Mouse (Mus musculus) heart, embryonic 13.5 days (tissue): ENCODE results near the gene Hagh. TPM values are rescaled to one million over a fixed set of nuclear protein-coding genes. Genes with fewer than 3 reads are reported as not detected.

ENCODE experiments used
- polyA plus RNA-seq: library from polyadenylated mRNA; unstranded; fragments of >200 nt; fragmentation: Nextera tagmentation; extraction: Ambion mirVana; gene quantifications from 2 replicates; pipeline ENCODE4 v1.2.1, GENCODE M21; 2015

Hagh gene
- polyA plus RNA-seq, 1 experiment from 2014 or later = 47.3 TPM

Other genes with a start within 250 kb of the Hagh start
- 43.4 and 47.9 TPM in 2 replicates for gene Tsc2, start 207.5 kb upstream of the Hagh start, polyA plus RNA-seq
- gene Nthl1, start 207.5 kb upstream of the Hagh start, polyA plus RNA-seq = 9.6 and 9.8 TPM in 2 replicates
- 46.8 and 51.1 TPM in 2 replicates for gene Slc9a3r2, start 189.8 kb upstream of the Hagh start, polyA plus RNA-seq
- not detected in 2 replicates for gene Npw, start 181.7 kb upstream of the Hagh start, polyA plus RNA-seq
- gene Zfp598, start 170.5 kb upstream of the Hagh start, polyA plus RNA-seq = 15.1 and 15.8 TPM in 2 replicates
- gene Syngr3, start 150.2 kb upstream of the Hagh start, polyA plus RNA-seq = 0.59 and 0.83 TPM in 2 replicates
- 31.4 and 31.9 TPM in 2 replicates for gene Gfer, start 144.0 kb upstream of the Hagh start, polyA plus RNA-seq
- gene Noxo1, start 143.9 kb upstream of the Hagh start, polyA plus RNA-seq = 1.1 TPM in 2 replicates
- gene Tbl3, start 132.5 kb upstream of the Hagh start, polyA plus RNA-seq = 45.7 and 47.4 TPM in 2 replicates
- not detected in 2 replicates for gene Rnf151, start 122.1 kb upstream of the Hagh start, polyA plus RNA-seq
- 903 and 1,010 TPM in 2 replicates for gene Rps2, start 122.0 kb upstream of the Hagh start, polyA plus RNA-seq
- gene Ndufb10, start 115.7 kb upstream of the Hagh start, polyA plus RNA-seq = 344 and 399 TPM in 2 replicates
- 0.68 and 1.1 TPM in 2 replicates for gene Rpl3l, start 112.3 kb upstream of the Hagh start, polyA plus RNA-seq
- gene Msrb1, start 103.5 kb upstream of the Hagh start, polyA plus RNA-seq = 18.0 and 20.4 TPM in 2 replicates
- gene Hs3st6, start 87.2 kb upstream of the Hagh start, polyA plus RNA-seq = 0.24 and 0.59 TPM in 2 replicates
- not detected in 2 replicates for gene Meiob, start 35.9 kb upstream of the Hagh start, polyA plus RNA-seq
- gene Fahd1, start 10.2 kb downstream of the Hagh start, polyA plus RNA-seq = 36.9 and 39.7 TPM in 2 replicates
- gene Igfals, start 25.9 kb downstream of the Hagh start, polyA plus RNA-seq = 0.11 and 0.50 TPM in 2 replicates
- gene Nubp2, start 46.2 kb downstream of the Hagh start, polyA plus RNA-seq = 36.1 and 41.4 TPM in 2 replicates
- 27.8 and 29.9 TPM in 2 replicates for gene Spsb3, start 46.5 kb downstream of the Hagh start, polyA plus RNA-seq
- gene Eme2, start 54.9 kb downstream of the Hagh start, polyA plus RNA-seq = 20.7 and 22.5 TPM in 2 replicates
- gene Mrps34, start 55.0 kb downstream of the Hagh start, polyA plus RNA-seq = 79.2 and 81.5 TPM in 2 replicates
- gene Nme3, start 56.4 kb downstream of the Hagh start, polyA plus RNA-seq = 32.0 and 41.0 TPM in 2 replicates
- 24.1 and 25.2 TPM in 2 replicates for gene Mapk8ip3, start 96.8 kb downstream of the Hagh start, polyA plus RNA-seq
- 122 and 123 TPM in 2 replicates for gene Jpt2, start 120.5 kb downstream of the Hagh start, polyA plus RNA-seq
- 4.0 and 4.4 TPM in 2 replicates for gene Cramp1l, start 175.6 kb downstream of the Hagh start, polyA plus RNA-seq
- gene Ift140, start 175.9 kb downstream of the Hagh start, polyA plus RNA-seq = 11.7 and 13.4 TPM in 2 replicates
- gene Tmem204, start 243.4 kb downstream of the Hagh start, polyA plus RNA-seq = 18.0 and 19.4 TPM in 2 replicates